Mouse (Mus musculus) megakaryocyte, embryonic 14.5 days (primary cell): ENCODE measurements at regions not wholly inside any gene's neighbourhood (a gene's known extent, or its start where the extent isn't known, plus 50 kb on each side); places are given as distances from the start of the nearest gene placed in this dataset.
A peak's percentile ranks its signal among the peaks of the same experiment; 100 is the strongest.

Experiments used
- H3K27me3 ChIP-seq: replicated peaks from 2 replicates; pipeline ENCODE3; 2012; ENCODE audit warnings: inconsistent platforms
- H3K36me3 ChIP-seq: replicated peaks from 2 replicates; pipeline ENCODE3; 2012; ENCODE audit warnings: low read length, inconsistent platforms, mixed read lengths
- H3K4me1 ChIP-seq: 2 replicates; pipeline ENCODE4 v1.6.1; 2012; ENCODE audit warnings: inconsistent platforms
- H3K4me3 ChIP-seq: replicated peaks from 2 replicates; pipeline ENCODE3; 2012; ENCODE audit warnings: moderate library complexity, mild to moderate bottlenecking, inconsistent platforms
- H3K9me3 ChIP-seq: 2 replicates; pipeline ENCODE4 v1.6.1; 2012; ENCODE audit warnings: inconsistent platforms
- FLI1 ChIP-seq: IDR thresholded peaks from 2 replicates; pipeline ENCODE4 v1.6.1; 2012; ENCODE audit warnings: low read length, inconsistent platforms, mixed read lengths
- GATA1 ChIP-seq: IDR thresholded peaks from 3 replicates; pipeline ENCODE4 v1.6.1; 2012; ENCODE audit warnings: mixed read lengths, low read length, inconsistent platforms, borderline replicate concordance

DNA sequence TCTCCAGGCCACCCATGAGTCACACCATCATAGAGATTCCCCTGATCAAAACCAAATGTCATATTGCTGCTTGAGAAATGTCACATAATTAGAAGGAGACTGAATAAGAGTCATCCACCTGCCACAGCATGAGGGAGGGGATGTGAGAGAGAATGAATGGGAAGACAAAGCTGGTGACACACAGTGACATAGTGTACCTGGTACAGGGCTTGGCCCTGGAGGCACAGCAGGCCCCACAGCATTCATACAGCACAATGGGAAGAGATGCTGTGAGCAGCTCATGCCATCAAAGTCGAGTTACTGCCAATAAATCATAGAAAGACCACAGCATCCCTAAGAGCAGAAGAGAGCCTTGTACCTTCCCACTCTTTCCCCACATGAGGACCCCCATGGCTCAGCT, 327.8 kb downstream of the Pax3 start:
- Histone ChIP-seq H3K4me3 (peak overlapping the region; percentile 23), H3K36me3 (no peaks in the 10 kb centered on the region), H3K4me1 (no peaks in the 10 kb centered on the region), H3K27me3 (no peaks in the 10 kb centered on the region), H3K9me3 (peaks cover 3% of the 10 kb centered on the region; the same call in 1 of the 2 replicates)
- TF ChIP-seq GATA1 = no peak
- no peak for TF ChIP-seq FLI1

DNA sequence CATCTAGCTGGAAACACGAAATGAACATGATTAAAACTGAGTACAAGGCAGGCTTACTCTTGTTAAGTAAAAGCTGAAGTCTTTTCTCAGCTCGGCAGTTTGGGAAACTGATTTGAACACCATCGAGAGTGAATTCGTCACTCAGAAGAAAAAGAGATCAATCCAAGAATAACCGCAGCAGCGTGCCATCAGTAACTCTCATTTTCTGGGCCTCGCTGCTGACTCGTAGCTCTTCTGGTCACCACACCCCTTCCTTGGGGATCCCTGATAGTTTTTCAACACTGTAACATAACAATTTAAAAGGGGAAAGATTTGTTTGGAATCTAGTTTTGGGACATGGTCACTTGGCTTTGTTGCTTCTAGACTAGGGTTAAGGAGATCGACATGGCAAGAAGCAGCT, 337.0 kb downstream of the Pax3 start:
- Histone ChIP-seq H3K4me3 (no peak overlapping the region), H3K9me3 (peaks cover 5% of the 10 kb centered on the region; the same call in 1 of the 2 replicates), H3K36me3 (no peaks in the 10 kb centered on the region), H3K27me3 (no peaks in the 10 kb centered on the region), H3K4me1 (no peaks in the 10 kb centered on the region)
- TF ChIP-seq FLI1 (no peak), GATA1 (no peak)

DNA sequence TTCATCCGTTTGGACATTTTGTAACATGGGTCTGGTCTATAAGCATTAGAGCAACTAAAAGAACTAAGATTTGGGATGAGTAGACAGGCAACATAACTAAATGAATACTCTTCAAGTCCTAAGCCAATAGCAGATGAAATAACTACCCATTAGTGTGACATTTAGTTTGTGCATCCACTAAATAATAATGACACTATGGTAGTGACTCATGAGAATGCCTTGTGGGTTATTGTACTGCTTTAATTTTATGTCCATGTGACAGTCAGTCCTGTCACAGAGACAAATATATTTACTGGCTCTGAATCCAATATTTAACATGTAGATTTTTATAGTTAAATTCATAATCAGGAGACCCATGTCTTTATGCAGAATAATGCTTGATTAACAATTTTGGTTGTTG, 339.5 kb upstream of the Epha4 start:
- Histone ChIP-seq H3K36me3 (no peaks in the 10 kb centered on the region), H3K4me3 (no peak overlapping the region), H3K9me3 (no peaks in the 10 kb centered on the region), H3K27me3 (no peaks in the 10 kb centered on the region), H3K4me1 (no peaks in the 10 kb centered on the region)
- TF ChIP-seq FLI1 = no peak
- TF ChIP-seq GATA1 = no peak

DNA sequence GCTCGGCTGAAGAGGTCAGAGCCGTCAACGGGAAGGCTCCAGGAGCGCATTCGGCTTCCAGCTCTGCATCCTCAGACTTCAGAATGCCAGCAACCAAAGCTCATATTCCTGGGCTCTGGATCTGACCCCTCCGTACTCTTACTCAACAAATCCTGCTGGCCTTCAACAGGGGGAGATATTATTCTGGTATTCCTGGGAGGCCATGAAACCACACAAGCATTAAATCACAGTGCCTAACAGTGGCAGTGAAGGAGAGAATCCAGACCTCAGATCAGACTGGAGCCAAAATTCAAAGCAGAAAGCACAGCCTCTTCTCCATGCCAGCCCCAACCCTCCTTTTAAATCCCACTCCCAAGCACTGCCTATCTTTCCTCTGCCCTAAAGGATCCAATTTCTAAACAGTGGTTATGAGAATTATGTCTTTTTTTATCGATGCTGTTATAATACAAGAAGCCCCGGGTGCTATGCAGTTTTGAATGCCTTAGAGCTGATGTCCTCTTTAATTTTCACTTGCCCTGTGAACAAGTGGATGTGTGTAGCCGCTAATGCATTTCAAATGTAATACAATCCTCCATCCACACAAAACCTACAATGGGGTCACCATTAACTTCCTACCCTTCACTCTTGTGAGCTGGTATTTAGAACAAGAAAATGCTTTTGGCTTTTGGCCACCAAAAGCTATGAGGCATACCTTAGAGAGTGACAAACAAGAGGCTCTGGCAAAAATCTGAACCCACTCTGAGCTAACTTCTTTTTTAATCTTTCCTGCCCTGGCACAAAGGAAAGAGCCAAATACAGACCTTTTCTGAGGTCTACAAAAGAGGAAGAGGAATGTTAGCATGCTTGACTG, 333.1 kb upstream of the Epha4 start:
- TF ChIP-seq GATA1 = no peak
- TF ChIP-seq FLI1 = no peak
- no peaks in the 10 kb centered on the region for H3K4me1 ChIP-seq

DNA sequence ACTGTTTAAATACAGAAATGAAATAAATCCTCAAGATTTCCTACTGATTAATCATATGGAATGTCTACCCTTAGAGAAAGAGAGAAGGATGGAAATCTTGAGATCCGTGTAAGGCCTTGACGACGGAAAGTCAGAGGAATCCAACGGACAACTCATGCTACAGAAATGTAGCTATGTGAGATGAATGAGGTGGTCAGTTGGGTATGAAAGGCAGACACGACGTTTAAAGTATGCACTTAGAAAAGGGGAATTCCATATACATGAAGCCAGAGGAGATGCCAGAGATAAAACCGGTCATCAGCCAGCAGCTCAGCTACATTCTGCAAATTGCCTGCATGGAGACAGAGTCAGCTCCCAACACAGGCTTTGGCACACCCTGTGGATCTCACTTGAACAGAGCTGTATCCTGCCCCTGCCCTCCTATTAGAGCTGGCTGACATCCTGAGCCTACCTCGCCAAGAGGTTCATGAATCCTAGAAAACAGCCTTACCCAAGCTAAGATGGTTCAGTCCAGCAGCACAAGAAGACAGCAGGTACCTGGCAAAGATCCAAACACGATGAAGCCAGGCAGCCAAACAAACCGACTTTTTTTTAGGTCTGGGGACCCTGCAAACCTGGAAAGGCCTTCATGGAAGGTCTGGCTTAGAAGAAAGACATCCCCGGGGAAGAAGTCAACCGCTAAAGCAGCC, 331.3 kb upstream of the Epha4 start:
- no peak for TF ChIP-seq FLI1
- TF ChIP-seq GATA1 = no peak
- no peak overlapping the region for H3K4me3 ChIP-seq
- peaks cover 20% of the 10 kb centered on the region for H3K9me3 ChIP-seq
- H3K36me3 ChIP-seq = no peaks in the 10 kb centered on the region
- H3K27me3 ChIP-seq = no peaks in the 10 kb centered on the region
- H3K4me1 ChIP-seq = no peaks in the 10 kb centered on the region

More for the DNA sequence above, 333.1 kb upstream of the Epha4 start:
- H3K9me3 ChIP-seq = peaks cover 19% of the 10 kb centered on the region
- H3K4me3 ChIP-seq = no peak overlapping the region
- H3K36me3 ChIP-seq = no peaks in the 10 kb centered on the region
- no peaks in the 10 kb centered on the region for H3K27me3 ChIP-seq

DNA sequence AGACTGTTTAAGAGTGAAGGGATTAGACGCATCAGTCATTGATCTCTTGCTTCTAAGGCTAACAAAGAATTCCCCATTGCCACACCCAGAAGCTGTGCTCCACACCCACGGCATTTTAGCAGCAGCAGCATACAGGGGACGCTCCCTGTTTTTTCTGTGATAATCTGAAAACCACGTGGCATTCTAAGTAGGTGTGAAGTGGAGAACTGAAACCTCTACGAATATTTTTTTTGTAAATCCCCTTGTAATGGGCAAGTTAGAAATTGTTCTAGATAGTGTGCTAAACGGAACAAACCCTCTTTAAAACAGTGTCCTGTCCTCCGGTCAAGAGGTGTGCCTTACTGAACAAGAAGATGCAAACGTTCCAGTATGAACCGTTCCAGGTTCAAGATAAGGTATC, 325.8 kb upstream of the Epha4 start:
- Histone ChIP-seq H3K4me3 (no peak overlapping the region), H3K36me3 (no peaks in the 10 kb centered on the region), H3K9me3 (peaks cover 12% of the 10 kb centered on the region), H3K27me3 (no peaks in the 10 kb centered on the region), H3K4me1 (no peaks in the 10 kb centered on the region)
- no peak for TF ChIP-seq GATA1
- TF ChIP-seq FLI1 = no peak

DNA sequence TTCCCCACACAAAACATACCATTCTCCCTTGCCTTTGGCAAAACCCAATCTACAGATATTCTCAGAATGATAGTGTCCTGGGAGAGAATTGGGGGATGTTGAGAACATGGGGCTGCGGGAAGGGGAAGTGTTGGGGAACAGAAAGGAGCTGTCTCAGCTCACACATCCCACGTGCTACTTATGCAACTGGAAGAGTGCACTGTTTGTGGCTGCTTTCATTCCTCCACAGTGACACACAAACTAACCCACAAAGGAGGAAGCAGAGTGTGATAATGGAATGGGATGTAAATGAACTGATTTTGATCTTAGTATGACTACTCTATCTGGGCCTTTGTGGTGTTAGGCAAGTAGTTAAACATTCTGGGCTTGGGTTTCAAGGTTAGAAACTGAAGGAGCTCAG, 317.3 kb upstream of the Epha4 start:
- peaks cover 7% of the 10 kb centered on the region; the same call in 1 of the 2 replicates for H3K9me3 ChIP-seq
- H3K4me3 ChIP-seq = no peak overlapping the region
- H3K36me3 ChIP-seq = no peaks in the 10 kb centered on the region
- TF ChIP-seq FLI1 (no peak), GATA1 (no peak)
- no peaks in the 10 kb centered on the region for H3K27me3 ChIP-seq
- H3K4me1 ChIP-seq = no peaks in the 10 kb centered on the region

DNA sequence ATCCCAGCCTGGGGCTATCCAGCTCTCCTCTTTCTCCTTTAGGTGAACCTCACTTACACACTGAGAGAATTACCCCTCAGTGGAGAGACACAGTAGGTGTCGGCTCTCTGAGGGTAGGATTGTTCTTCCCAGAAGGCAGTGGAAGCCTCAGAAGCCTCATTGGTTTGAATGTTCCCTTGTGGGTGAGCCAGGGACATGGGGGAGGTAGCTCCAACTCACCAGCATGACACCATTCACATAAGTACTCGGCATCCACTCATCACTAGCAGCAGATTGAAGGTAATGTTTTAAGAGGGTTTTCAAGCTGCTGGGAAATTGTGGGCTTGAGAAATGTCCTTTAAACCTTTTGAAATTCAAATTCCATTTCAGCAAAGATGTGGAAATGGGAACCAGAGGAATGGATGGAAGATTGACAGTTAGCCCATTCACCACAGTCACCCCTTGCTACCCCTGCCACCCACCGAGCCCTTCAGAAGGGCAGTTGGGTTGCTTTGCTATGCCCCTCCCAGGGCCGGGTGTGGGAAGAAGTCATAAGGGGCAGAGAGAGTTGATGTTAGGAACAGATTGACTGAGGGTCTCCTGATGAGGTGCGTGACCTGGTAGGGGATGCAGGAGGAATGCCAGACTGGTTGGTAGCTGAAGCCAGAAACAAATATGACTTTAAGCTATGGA, 310.0 kb upstream of the Epha4 start:
- no peak for TF ChIP-seq FLI1
- no peak for TF ChIP-seq GATA1

DNA sequence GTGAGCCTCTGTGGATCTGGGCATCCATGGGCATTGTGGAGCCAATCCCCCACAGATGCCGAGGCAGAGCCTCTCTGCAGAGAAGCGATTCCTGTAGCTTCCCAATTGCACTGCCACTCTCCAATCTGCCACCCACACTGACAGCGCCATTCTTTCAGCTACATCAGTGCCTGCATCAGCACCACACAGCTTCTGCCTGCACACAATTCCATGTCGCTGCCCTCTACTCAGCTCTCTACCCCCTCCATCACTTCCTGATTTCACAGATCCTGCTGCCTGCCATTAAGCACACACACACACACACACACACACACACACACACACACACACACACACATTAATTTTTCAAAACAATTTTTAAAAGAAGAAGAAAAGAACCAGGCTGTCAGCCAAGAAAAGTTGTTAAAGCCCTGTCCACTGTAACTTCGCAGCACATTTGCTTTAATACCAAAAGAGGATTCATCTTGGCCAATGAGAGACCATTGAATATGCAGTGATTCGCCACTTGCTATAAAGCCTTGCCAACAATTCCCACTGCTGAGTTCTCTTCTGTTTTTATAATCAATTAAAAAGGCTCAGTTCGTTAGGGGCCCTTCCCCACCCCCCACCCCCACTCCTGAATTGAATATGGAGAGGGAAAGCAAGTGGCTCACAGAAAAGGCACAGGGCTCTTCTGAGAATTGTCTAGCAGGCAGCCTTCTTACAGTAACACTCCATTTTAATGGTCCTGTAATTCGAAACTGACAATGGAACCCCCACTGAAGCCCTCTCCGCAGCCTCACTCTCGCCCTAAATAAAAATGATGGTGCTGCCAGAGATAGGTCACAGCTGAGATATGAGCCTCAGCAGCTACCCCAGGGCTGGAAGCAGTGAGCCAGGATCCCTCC, 309.2 kb upstream of the Epha4 start:
- no peaks in the 10 kb centered on the region for H3K4me1 ChIP-seq
- TF ChIP-seq FLI1 (no peak), GATA1 (no peak)
- H3K4me3 ChIP-seq = peak overlapping the region; percentile 44
- peaks cover 8% of the 10 kb centered on the region; the same call in 1 of the 2 replicates for H3K9me3 ChIP-seq
- no peaks in the 10 kb centered on the region for H3K27me3 ChIP-seq
- H3K36me3 ChIP-seq = no peaks in the 10 kb centered on the region

More for the DNA sequence above, 310.0 kb upstream of the Epha4 start:
- Histone ChIP-seq H3K4me3 (no peak overlapping the region), H3K9me3 (peaks cover 12% of the 10 kb centered on the region; the same call in 1 of the 2 replicates), H3K4me1 (no peaks in the 10 kb centered on the region), H3K36me3 (no peaks in the 10 kb centered on the region), H3K27me3 (no peaks in the 10 kb centered on the region)
